Mouse (Mus musculus) spleen, postnatal 0 days (tissue): ENCODE data around the gene Tchhl1. TPM values are rescaled to one million over a fixed set of nuclear protein-coding genes. Genes with fewer than 3 reads are reported as not detected.

Experiments
- polyA plus RNA-seq: library from polyadenylated mRNA; unstranded; fragments of >200 nt; fragmentation: Nextera tagmentation; extraction: Ambion mirVana; gene quantifications from 2 replicates; pipeline ENCODE4 v1.2.1, GENCODE M21; 2015

Gene Tchhl1
- polyA plus RNA-seq, result not detected in 2 replicates

DNA sequence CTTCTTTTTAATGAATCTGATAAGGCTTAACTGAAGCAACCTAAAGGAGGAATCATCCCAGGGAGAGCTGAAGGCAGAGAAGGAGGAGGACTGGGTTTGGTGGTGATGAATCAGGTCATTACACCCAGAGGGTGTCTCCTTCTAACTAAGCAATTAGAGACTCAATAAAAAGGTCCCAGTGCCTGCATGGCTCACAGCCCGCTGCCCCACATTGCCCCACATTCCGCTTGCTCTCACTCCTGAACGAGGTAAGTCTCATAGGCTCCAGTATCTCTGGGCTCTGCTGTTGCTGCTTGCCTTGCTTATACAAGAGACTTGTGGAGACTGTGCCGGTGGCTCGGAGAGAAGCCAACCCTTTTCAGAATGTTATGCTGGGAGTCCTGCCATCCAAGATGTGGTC, at the start of gene Tchhl1:
Tchhl1 (plus strand) TSS at position 194 of the 400 bp plus-strand sequence.

DNA sequence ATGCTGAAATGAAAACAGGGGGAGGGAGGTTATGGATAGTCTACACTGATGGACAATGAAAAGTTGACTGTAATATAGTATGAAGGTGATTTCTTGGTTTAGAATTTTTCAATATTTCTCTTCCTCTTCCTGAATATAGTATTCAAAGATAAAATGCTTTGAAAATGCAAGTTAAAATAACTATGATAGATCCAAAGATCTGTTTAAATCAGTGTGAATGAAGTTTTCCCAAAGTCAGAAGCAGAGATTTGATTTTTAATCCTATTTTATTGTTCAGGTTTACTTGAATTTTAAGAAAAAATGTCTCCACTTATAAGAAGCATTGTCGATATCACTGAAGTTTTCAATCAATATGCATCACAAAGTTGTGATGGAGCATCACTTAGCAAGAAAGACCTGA, 26.5 kb upstream of the Tchhl1 start, which contains the start of gene Tchh:
Tchh (plus strand) TSS at position 301 of the 400 bp plus-strand sequence.

DNA sequence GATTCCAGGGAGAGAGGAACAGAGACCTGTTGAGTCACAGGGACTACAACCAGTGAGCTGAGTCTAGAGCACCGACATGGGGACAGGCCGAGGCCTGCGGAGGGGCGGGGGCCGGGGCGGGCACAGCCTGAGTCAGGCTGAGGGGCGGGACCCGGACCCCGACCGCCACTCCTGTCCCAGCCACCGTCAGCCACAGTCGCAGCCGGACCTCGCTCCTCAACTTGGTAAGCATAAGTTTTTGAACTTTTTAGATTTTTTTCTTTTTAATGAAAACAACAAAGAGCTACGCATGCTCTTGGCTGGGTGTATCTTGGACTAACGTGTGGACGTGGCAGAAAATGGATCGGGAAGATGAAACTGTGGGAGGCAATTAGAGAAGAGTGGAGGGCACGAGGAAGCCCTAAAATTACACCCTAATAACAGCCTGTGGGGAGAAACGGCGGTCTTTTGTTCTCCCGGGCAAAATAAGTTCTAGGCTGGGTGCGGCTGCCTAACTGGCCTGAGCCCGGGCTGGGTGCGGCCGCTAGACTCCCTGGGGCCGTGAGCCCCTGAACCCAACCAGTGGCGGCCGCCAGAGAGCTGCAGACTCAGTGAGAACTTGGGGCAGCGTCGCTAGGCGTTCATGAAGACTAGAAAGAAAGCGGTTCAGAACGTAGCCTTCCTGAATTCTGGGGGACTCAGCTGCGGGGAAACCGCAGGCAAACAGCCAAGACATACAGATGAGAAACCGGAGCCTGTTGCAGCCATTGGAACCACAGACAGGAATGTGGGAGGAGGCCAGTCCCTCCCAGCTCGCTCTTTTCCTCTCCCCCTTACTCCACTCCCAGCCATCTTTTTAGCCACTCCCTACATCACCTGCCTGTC, 52.0 kb downstream of the Tchhl1 start, which contains the start of gene S100a11:
S100a11 (plus strand) TSS at position 159 of the 864 bp plus-strand sequence.

Other genes starting within 250 kb of the Tchhl1 start
- gene Flg, start 195.2 kb upstream of the Tchhl1 start, polyA plus RNA-seq, result 0.15 TPM in 1 of 2 replicates, not detected in the other
- gene Hrnr, start 149.0 kb upstream of the Tchhl1 start, polyA plus RNA-seq, result not detected in 2 replicates
- 0.02 TPM in 1 of 2 replicates, not detected in the other for gene Rptn, start 75.1 kb upstream of the Tchhl1 start, polyA plus RNA-seq
- 0.14 and 0.17 TPM in 2 replicates for gene Tchh, start 26.4 kb upstream of the Tchhl1 start, polyA plus RNA-seq
- 860 and 1,069 TPM in 2 replicates for gene S100a11, start 51.7 kb downstream of the Tchhl1 start, polyA plus RNA-seq
- gene S100a10, start 86.3 kb downstream of the Tchhl1 start, polyA plus RNA-seq, result 135 and 145 TPM in 2 replicates
- not detected in 2 replicates for gene Tdpoz2, start 183.9 kb downstream of the Tchhl1 start, polyA plus RNA-seq
- not detected in 2 replicates for gene Tdpoz1, start 207.6 kb downstream of the Tchhl1 start, polyA plus RNA-seq
- gene Gm37596, start 224.3 kb downstream of the Tchhl1 start, polyA plus RNA-seq, result not detected in 2 replicates